Mouse (Mus musculus) heart, embryonic 15.5 days (tissue): ENCODE measurements around the gene Cox4i1. TPM values are rescaled to one million over a fixed set of nuclear protein-coding genes. Genes with fewer than 3 reads are reported as not detected.

Experiments
- ATAC-seq: fragments of 200-750 bp; cut with Nextera tagmentation; replicated peaks from 2 replicates; pipeline ENCODE4 v1.8.0; 2017; ENCODE audit warnings: low read depth, moderate TSS enrichment; ENCODE audit not compliant: insufficient number of reproducible peaks, insufficient read depth, low FRiP score
- H3K27ac ChIP-seq: fragments of 300-500 bp; sonication (generic); 2 replicates; pipeline ENCODE4 v1.5.1; 2015; ENCODE audit warnings: mild to moderate bottlenecking, inconsistent platforms
- H3K27me3 ChIP-seq: fragments of 300-500 bp; sonication (generic); 2 replicates; pipeline ENCODE4 v1.6.1; 2015; ENCODE audit warnings: inconsistent platforms
- H3K36me3 ChIP-seq: fragments of 300-500 bp; sonication (generic); 2 replicates; pipeline ENCODE4 v1.6.1; 2015; ENCODE audit warnings: mild to moderate bottlenecking, inconsistent platforms
- H3K4me1 ChIP-seq: fragments of 300-500 bp; sonication (generic); replicated peaks from 2 replicates; pipeline ENCODE4 v1.6.1; 2015; ENCODE audit warnings: inconsistent platforms
- H3K4me2 ChIP-seq: fragments of 300-500 bp; sonication (generic); 2 replicates; pipeline ENCODE4 v1.6.1; 2015; ENCODE audit warnings: inconsistent platforms, mild to moderate bottlenecking, moderate library complexity
- H3K4me3 ChIP-seq: fragments of 300-500 bp; sonication (generic); 2 replicates; pipeline ENCODE4 v1.5.1; 2015; ENCODE audit warnings: mild to moderate bottlenecking, inconsistent platforms
- H3K9ac ChIP-seq: fragments of 300-500 bp; sonication (generic); 2 replicates; pipeline ENCODE4 v1.6.1; 2015; ENCODE audit warnings: mild to moderate bottlenecking, inconsistent platforms
- H3K9me3 ChIP-seq: fragments of 300-500 bp; sonication (generic); replicated peaks from 2 replicates; pipeline ENCODE4 v1.6.1; 2016; ENCODE audit warnings: inconsistent platforms
- WGBS: fragments of 180-500 bp; shearing (Covaris S2); methylation state at CpG from one replicate; pipeline ENCODE4 v1.1.7; 2015; ENCODE audit warnings: mixed read lengths; 5-methylcytosine and 5-hydroxymethylcytosine counted together
- polyA plus RNA-seq: library from polyadenylated mRNA; unstranded; fragments of >200 nt; fragmentation: Nextera tagmentation; extraction: Ambion mirVana; gene quantifications from 2 replicates; pipeline ENCODE4 v1.2.1, GENCODE M21; 2015

The Cox4i1 gene
- polyA plus RNA-seq, 1 experiment from 2014 or later: 2,366 TPM

DNA sequence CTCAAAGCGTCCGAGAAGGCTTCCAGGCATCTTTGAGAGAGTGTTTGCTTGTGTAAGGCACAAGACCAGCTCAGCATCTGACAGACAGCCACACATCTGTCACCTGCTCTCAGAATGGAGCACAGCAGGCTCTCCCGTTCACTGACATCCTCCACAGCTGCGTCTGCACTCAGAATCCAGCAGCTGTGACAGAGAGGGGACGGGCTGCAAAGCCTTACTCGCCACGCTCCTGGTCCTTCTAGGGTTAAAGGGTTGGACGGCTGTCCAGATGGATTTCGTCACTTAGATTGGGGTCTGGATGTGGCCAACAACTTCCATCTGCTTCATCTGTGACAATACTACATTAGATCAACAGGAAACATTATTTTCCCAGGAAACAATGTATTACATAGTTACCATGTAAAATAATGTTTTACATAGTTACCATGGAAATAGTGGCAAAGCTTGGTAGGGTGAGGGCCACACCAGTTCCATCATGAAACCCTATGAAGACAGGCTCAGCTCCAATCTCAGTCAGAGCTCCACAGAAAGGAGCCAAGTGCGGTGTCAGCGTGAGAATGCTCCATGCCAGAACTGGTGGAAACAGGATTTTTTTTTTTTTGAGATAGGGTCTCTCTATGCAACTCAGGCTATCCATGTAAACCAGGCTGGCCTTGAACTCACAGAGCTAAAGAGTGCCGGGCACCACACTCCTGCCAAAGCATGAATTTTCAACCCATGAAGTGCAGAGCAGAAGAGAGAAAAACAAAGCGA, 28.6 kb downstream of the Cox4i1 start:
- no peak overlapping the region for H3K4me3 ChIP-seq
- no peak overlapping the region for H3K9ac ChIP-seq
- ATAC-seq: peak; percentile 45; the same call in 1 of the 2 replicates
- no peaks in the 10 kb centered on the region for H3K36me3 ChIP-seq
- peaks cover 38% of the 10 kb centered on the region for H3K4me1 ChIP-seq
- H3K9me3 ChIP-seq: no peaks in the 10 kb centered on the region
- whole genome bisulfite sequencing: 24% methylated on average over 13 of the region's 13 CpGs
- peak overlapping the region; percentile 57 for H3K27ac ChIP-seq
- no peaks in the 10 kb centered on the region for H3K27me3 ChIP-seq
- H3K4me2 ChIP-seq: no peak overlapping the region

DNA sequence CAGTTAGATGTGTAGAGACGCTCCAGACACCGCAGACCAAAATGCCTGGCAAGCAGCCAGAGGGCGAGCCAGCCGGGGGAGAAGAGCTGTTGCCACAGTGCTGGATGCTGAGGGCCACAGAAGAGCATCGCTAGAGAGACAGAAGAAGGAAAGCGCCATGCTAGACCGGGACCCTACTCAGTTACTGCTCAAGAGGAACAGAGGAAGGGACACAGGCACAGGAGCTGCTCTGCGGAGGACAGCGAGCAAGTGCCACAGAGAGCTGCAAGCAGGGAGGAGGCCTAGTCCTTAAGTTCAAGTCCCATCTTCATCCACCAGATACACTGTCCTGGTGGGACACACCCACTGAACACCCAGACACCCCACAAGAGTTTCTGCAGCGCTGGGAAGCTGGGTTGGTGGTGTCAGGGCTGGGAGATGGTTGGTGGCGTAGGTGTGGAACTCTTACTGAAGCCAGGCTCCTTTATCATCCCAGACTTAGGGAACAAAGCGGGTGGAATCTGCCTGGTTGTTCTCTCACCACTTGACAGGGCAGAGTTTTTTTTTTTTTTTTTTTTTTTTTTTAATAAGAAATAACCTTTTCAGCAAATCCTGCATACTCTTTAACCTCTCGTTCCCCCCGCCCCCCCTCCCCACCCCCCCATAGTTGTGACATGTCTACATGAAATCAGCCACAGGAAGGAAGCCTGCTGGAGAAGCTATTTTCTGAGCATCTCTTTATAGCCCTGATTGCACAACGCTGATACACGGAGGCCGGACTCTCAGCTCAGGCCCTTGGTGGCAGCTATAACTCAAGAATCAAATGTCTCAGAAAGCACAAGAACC, 29.3 kb downstream of the Cox4i1 start:
- Histone ChIP-seq H3K4me3 (no peak overlapping the region), H3K4me1 (peaks cover 38% of the 10 kb centered on the region), H3K4me2 (no peak overlapping the region), H3K27ac (peak overlapping the region; percentile 57), H3K9ac (no peak overlapping the region), H3K27me3 (no peaks in the 10 kb centered on the region), H3K36me3 (no peaks in the 10 kb centered on the region), H3K9me3 (no peaks in the 10 kb centered on the region)
- no peak for ATAC-seq
- 43% methylated on average over 17 of the region's 17 CpGs for WGBS

DNA sequence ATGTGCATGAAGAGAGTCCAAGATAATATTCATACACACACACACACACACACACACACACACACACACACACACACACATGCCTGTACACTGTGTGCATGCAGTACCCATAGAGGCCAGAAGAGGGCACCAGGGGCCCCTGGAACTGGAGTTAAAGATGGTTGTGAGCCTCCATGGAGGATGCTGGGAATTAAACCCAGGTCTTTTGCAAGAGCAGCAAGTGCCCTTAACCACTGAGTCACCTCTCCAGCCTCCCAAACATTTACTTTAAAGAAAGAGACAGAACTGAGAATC, 29.9 kb downstream of the Cox4i1 start:
- Histone ChIP-seq H3K4me1 (peaks cover 38% of the 10 kb centered on the region), H3K36me3 (no peaks in the 10 kb centered on the region), H3K9ac (no peak overlapping the region), H3K4me3 (no peak overlapping the region), H3K27ac (0 out of 2 replicates have a peak overlapping the region, but pooled peaks have one; percentile 2), H3K27me3 (no peaks in the 10 kb centered on the region), H3K9me3 (no peaks in the 10 kb centered on the region), H3K4me2 (no peak overlapping the region)
- ATAC-seq: no peak

DNA sequence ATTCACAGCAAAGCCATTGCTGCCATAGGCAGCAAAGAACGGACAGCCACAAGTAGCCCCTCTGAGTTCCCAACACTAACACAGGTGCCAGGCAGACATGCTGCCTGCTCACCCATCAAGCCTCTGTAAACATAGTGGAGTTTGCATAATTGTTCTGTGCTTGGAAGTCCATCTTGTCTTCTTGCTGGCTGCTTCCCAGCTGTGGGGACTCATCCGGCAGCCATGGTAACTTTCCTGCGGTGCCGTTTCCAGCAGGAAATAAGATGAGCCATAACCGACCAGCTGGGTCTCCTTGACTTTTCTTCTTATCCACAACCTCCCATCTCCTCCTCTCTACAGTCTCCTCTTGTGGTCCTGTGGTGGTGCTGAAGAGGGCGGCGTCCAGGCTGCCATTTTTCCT, 30.4 kb downstream of the Cox4i1 start:
- peak overlapping the region; percentile 71 for H3K27ac ChIP-seq
- H3K4me1 ChIP-seq: peaks cover 38% of the 10 kb centered on the region
- H3K36me3 ChIP-seq: no peaks in the 10 kb centered on the region
- no peak overlapping the region for H3K9ac ChIP-seq
- H3K4me3 ChIP-seq: no peak overlapping the region
- no peaks in the 10 kb centered on the region for H3K9me3 ChIP-seq
- 70% methylated on average over 7 of the region's 7 CpGs for WGBS
- no peaks in the 10 kb centered on the region for H3K27me3 ChIP-seq
- no peak for ATAC-seq
- H3K4me2 ChIP-seq: no peak overlapping the region

DNA sequence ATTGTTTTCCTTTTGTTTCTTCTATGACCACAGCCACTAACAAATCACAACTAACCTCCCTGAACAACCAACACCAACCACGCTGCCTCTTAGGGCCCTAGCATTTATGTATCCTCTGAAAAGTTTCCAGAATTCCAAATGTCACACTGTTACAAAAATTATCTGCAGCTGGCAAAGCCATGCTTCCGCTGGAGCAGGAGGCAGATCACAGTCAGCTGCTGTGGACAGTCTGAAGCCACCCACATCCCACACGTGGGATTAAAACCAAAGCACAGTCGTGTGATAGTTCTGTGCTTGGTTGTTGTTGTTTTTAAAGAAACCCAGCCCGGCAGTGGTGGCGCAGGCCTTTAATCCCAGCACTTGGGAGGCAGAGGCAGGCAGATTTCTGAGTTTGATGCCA, 31.1 kb downstream of the Cox4i1 start:
- no peaks in the 10 kb centered on the region for H3K27me3 ChIP-seq
- H3K27ac ChIP-seq: peak overlapping the region; percentile 71
- H3K9ac ChIP-seq: no peak overlapping the region
- no peaks in the 10 kb centered on the region for H3K9me3 ChIP-seq
- no peaks in the 10 kb centered on the region for H3K36me3 ChIP-seq
- peaks cover 34% of the 10 kb centered on the region for H3K4me1 ChIP-seq
- 61% methylated on average over 6 of the region's 6 CpGs for WGBS
- no peak overlapping the region for H3K4me3 ChIP-seq
- no peak overlapping the region for H3K4me2 ChIP-seq
- ATAC-seq: no peak

DNA sequence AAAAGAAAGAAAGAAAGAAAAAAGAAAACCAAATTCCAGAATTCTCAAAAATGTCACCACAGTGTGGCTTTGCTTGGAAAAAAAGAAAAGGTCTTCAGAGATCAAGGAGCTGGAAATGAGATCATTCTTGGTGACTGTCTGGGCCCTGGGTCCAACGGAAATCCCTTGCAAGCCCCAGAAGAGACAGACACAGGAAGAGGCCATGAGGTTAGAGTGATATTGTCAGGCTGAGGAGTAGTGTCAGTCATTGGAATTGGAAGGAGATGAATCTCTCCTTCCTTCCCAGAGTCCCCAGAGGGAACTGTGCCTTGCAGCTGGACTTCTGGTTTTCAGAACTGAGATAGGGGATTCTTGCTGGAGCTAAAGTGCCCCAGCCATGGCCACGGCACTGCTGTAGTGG, 31.5 kb downstream of the Cox4i1 start:
- H3K4me1 ChIP-seq: peaks cover 29% of the 10 kb centered on the region
- H3K4me2 ChIP-seq: no peak overlapping the region
- H3K27ac ChIP-seq: peak overlapping the region; percentile 71
- no peaks in the 10 kb centered on the region for H3K9me3 ChIP-seq
- 55% methylated on average over 2 of the region's 2 CpGs for WGBS
- H3K36me3 ChIP-seq: no peaks in the 10 kb centered on the region
- no peak overlapping the region for H3K9ac ChIP-seq
- no peak for ATAC-seq
- H3K27me3 ChIP-seq: 0 out of 2 replicates have a peak, but pooled peaks cover 2% of the 10 kb centered on the region
- H3K4me3 ChIP-seq: no peak overlapping the region

DNA sequence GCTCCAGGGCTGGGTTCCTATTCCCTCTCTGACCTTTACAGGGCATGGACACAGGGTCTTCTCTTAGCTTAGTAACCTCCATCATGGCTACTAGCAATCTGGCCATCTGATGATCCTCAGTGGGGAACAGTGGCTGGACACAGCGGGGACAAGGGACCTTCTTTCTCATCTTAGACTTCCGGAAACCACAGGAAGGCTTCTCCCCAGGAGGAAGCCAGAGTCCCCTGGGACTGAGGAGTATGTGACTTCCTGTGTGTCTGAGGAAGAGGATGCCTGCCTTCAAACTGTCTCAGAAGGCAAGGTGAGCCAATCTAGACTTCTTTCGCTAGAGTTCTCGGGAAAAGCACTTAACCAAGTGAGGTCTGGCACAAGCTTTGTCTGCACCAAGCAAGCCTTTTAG, 32.0 kb downstream of the Cox4i1 start:
- H3K27me3 ChIP-seq: 0 out of 2 replicates have a peak, but pooled peaks cover 3% of the 10 kb centered on the region
- no peaks in the 10 kb centered on the region for H3K9me3 ChIP-seq
- H3K27ac ChIP-seq: peak overlapping the region; percentile 71
- H3K4me3 ChIP-seq: no peak overlapping the region
- 54% methylated on average over 4 of the region's 4 CpGs for WGBS
- H3K9ac ChIP-seq: no peak overlapping the region
- no peak for ATAC-seq
- peaks cover 28% of the 10 kb centered on the region for H3K4me1 ChIP-seq
- H3K36me3 ChIP-seq: no peaks in the 10 kb centered on the region
- H3K4me2 ChIP-seq: no peak overlapping the region

DNA sequence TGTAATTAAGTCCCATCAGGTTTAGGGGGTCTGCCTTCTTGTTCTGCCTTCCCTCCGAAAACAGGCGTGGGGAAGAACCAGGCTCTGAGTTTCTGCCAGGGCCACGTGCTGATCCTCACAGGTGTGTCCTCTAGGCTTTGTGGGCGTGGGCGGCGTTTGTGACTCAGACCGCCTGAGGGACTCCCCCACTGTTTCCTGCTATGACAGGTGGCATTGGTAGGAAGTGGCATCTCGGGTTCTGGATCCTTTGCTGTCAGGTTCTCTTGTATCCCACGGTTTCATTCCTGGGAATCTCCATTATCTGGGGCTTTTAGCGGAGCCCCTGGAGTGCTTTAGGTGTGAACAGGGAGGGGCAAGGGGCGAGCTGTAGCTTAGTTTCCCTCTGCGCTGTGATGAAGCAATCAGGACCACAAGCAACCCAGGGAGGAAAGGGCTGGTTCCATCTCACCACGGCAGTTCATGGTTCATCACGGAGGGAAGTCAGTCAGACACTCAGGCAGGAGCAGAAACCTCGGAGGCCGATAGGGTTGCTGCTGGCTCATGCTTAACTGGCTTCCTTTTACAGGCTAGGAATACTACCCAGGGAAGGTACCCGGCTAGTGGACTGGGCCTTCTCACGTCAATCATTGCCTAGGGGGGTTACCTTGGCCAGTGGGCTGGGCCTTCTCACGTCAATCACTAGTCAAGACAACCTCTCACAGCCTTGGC, 33.9 kb downstream of the Cox4i1 start:
- Histone ChIP-seq H3K4me3 (no peak overlapping the region), H3K27me3 (0 out of 2 replicates have a peak, but pooled peaks cover 6% of the 10 kb centered on the region), H3K9ac (no peak overlapping the region), H3K4me1 (peaks cover 16% of the 10 kb centered on the region), H3K9me3 (no peaks in the 10 kb centered on the region), H3K27ac (no peak overlapping the region), H3K36me3 (no peaks in the 10 kb centered on the region), H3K4me2 (no peak overlapping the region)
- no peak for ATAC-seq
- 47% methylated on average over 19 of the region's 19 CpGs for WGBS

DNA sequence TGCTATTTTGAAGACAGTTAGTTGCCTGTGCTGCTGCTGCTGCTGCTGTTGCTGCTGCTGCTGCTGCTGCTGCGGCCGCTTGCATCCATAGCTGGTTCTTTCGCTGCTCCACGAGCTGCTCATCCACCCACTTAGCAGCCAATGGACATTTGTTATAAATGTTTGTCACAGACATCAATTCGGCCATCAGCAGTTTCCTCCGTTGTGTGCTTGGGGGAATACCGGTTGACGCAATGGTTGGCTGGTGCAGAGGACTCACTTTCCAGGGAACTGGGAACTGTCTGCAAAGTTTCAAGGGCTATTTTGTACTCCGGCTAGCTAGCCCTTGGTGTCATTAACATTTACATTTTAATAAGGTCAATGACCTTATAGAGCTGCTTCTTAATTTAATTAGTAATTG, 36.2 kb downstream of the Cox4i1 start:
- 75% methylated on average over 9 of the region's 9 CpGs for WGBS
- H3K4me3 ChIP-seq: no peak overlapping the region
- H3K9me3 ChIP-seq: no peaks in the 10 kb centered on the region
- H3K9ac ChIP-seq: no peak overlapping the region
- H3K36me3 ChIP-seq: no peaks in the 10 kb centered on the region
- H3K4me1 ChIP-seq: peaks cover 6% of the 10 kb centered on the region
- H3K4me2 ChIP-seq: no peak overlapping the region
- 0 out of 2 replicates have a peak, but pooled peaks cover 6% of the 10 kb centered on the region for H3K27me3 ChIP-seq
- ATAC-seq: no peak
- no peak overlapping the region for H3K27ac ChIP-seq

DNA sequence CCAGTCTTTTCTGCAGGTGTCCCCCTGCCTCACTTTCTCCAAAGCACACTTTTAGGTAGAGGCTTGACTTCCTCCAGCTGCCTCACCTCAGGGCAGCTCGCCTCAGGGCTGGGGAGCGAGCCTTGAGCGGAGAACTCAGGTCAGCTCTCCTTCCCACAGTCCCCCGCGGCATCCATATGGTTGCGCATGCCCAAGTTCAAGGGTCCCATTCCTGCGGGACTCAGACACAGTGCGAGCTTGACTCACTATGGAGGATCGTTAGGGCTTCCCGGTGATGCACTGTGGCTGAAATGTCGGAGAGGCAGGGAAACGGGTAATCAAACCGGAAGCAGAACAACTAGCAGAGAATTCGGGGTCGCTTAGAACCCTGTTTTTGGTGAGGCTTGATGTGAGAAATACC, 37.1 kb downstream of the Cox4i1 start:
- no peak for ATAC-seq
- no peaks in the 10 kb centered on the region for H3K36me3 ChIP-seq
- no peak overlapping the region for H3K9ac ChIP-seq
- H3K9me3 ChIP-seq: no peaks in the 10 kb centered on the region
- 0 out of 2 replicates have a peak, but pooled peaks cover 6% of the 10 kb centered on the region for H3K27me3 ChIP-seq
- H3K4me1 ChIP-seq: peaks cover under 1% of the 10 kb centered on the region
- no peak overlapping the region for H3K27ac ChIP-seq
- no peak overlapping the region for H3K4me2 ChIP-seq
- H3K4me3 ChIP-seq: no peak overlapping the region
- 75% methylated on average over 15 of the region's 15 CpGs for WGBS

DNA sequence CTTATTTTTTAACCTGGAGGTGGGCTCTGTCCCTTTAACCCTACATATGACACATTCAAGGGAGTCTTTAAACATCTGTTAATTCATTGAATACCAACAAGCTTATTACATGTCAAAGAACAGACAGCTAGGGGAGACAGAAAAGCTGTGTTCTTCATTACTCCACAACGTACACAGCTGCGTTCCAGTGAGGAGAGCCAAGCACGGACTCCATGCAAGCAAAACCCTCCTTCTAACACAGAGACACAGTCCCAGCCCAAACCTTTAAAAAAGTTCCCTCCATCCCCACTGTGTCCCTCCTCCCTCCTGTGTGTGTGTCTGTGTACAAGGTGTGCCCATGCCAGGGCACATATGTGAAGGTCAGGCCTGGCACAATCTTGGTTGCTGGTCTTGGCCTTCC, 38.2 kb downstream of the Cox4i1 start:
- Histone ChIP-seq H3K4me3 (no peak overlapping the region), H3K4me2 (no peak overlapping the region), H3K27me3 (0 out of 2 replicates have a peak, but pooled peaks cover 6% of the 10 kb centered on the region), H3K9ac (no peak overlapping the region), H3K27ac (no peak overlapping the region), H3K4me1 (no peaks in the 10 kb centered on the region), H3K36me3 (no peaks in the 10 kb centered on the region), H3K9me3 (no peaks in the 10 kb centered on the region)
- no peak for ATAC-seq
- 81% methylated on average over 3 of the region's 3 CpGs for WGBS
